Mouse (Mus musculus) heart, adult 18-20 months (tissue): ENCODE results near the gene Fndc9. TPM values are rescaled to one million over a fixed set of nuclear protein-coding genes. Genes with fewer than 3 reads are reported as not detected.

Source experiments
- DNase-seq, 2 experiments: peaks; one replicate each; pipeline ENCODE4 v3.0.0; 2021 to 2022; ENCODE audit warnings: mixed read lengths in 1 of 2
- total RNA-seq, 2 experiments: library from RNA; stranded (reverse); gene quantifications; 2 replicates each; pipeline ENCODE4 v1.2.3; 2021

The Fndc9 gene
- total RNA-seq, 2 experiments from 2014 or later, result not detected

DNA sequence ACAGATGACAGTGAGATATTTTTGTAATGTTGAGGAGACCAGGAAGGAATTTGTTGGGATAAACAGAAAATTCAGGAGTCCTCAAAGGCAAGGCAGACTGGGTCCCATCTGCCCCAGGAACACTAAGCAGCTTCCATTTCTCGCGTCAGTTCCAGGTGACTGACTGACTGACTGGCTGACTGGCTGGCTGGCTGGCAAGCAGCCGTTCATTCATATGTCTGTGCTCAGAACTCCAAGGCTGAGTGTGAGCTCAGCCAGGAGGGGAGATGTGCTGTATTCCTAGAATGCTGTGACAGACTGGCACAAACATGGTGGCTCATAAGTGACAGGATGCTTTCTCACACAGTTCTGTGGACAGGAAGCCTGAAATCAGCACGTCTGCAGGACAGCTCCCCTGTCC, 1.4 kb upstream of the Fndc9 start:
- no peak for DNase-seq

DNA sequence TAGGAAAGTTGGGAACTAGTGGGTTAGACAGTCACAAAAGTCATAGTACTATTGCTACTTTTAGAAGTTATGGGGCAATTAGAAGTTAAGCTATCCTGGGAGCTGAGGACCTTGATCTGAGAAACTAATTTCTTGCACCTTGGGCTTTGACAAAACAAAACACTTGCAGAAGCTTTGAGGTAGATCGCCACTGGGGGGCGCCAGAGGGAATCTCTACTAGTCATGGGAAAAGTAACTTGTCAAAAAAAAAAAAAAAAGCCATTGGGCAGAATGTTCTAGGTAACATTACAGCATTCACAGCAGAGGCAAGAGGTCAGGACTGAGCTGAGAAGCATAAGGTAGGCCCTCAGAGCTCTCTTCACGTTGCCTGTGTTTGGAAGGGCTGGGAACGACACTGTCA, 1.6 kb downstream of the Fndc9 start:
- DNase-seq, result peak; percentile 19 to 78

DNA sequence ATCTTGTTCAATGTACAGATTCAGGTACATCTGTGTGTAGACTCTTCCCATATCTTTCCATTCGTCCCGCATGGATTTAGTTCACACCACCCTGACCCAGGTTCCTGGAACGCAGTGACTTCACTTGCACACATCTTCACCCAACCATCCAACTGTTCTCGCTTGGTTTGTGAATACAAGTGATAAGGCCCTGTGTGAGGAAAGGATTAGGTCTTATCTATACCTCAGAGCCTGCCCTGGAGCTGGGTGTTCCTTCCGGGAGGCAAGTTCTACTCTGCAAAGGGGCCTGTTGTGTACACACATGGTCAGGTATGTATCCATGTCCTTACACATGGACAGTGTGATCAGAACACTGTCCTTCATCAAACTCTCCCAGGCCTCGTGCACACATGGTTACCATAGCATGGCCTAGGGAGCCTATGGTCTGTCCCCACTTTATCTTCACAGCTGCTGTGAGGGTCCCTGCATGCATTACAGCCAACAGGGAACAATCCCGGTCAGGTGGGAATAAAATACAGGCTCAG, 5.9 kb downstream of the Fndc9 start:
- no peak for DNase-seq

DNA sequence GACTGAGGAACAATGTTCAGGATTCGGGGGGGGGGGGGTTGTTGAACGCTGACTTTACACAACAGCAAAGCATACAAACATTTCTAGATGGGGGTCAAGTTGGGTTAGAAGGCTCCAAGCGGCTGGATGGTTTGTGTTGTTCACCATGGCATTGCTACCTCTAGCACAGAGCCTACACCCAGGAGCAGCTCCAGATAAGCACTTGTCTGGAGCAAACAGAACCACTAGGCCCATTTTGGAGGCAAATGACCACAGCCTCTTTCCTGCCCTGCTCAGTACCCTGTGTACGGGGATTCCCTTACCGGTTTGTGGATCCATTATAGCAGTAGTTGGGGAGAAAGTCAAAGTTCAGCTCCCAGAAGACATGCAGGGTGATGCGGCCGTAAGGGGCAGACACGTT, 6.7 kb downstream of the Fndc9 start:
- DNase-seq, result no peak

DNA sequence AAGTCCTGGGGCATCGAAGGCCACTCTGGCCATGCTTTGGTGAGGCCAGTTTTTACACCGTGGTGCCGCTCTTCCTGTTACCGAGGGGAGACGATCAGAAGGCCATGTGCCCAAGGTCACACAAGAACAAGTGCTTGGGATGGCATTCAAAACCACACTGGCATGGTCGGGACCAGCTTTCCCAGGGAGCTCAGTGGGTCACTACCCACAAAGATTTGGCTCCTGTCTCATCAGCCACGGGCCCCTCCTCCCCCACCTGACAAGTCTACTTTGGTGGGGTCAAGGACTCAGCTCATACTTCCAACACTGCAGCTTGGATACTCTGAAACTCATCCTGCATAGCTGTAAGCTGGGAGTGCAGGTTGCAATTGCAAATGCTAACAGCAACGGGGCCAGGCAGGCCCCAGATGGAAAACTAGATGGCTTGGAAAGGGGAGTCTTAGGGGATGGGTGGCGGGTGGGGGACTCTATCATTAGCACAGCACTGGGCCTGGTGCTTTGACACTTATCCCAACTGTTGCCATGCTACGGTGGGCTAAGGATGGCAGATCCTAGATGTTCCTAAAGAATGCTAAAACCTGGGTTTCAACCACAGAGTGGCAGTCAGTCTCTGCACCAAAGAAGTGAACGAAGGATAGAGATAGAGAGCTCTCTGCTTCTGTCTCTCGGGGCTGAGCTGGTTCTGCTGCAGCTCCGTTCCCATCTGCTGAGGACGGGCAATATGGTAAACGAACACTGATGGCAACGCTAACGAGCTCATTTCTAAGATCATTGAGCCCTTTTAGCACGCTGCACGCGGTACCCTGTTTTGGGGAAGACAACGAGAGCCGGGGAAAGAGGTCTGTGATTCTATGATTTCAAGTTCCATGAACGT, 9.6 kb downstream of the Fndc9 start:
- no peak for DNase-seq

DNA sequence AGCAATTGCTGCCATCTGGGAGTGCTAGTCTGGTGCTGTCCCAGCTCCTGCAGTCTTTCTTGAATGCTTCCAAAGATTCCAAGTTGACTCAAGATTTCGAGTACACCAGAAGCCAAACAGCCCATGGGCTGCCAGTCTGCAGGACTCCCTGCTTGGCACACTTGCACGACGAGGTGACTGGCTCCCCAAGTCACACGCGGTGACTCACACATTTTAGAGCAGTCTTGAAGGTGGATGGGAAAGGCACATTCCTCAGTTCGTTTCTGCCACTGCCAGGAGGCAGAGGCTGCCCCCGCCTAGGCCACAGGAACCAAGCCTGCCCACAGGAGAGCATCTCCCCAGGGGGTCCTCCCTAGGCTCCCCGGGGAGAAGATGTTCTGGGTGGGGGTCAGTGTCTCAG, 10.6 kb downstream of the Fndc9 start:
- no peak for DNase-seq

DNA sequence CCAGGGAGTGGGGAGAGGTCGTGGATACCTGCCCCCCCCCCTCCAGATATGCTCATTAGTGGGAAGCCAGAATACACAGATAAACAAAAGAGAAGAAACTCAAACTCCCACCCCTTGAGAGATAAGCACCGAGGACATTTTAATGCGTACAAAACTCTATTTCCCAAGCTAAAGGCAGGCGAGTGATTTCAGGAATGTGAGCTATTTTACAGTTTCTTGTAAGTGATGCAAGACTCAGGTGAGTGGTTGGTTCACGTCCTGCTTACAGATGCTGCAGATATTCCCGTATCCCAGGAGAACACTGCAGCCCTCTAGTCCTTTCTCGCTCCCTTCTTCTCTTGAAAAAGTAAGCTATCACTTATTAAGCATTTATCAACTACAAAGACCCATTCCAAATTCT, 11.1 kb downstream of the Fndc9 start:
- DNase-seq, result no peak

DNA sequence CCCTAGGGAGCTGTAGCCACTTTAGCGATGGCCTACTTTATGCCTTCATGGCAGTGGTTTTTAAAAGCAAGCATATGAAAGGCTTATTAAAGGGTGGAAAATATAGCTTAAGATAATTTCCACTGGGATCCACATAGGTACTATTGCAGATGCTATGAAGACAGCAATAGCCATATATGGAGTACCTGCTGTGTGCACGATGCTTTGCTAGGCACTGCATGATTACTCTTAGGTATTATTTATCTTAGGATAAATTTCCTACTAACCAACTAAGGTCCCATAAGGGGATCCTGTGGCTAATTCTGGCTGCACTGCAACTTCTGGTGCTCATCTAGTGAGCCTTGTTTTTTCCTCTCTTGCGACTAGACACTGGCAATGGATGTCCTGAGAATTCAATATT, 13.0 kb downstream of the Fndc9 start:
- no peak for DNase-seq

DNA sequence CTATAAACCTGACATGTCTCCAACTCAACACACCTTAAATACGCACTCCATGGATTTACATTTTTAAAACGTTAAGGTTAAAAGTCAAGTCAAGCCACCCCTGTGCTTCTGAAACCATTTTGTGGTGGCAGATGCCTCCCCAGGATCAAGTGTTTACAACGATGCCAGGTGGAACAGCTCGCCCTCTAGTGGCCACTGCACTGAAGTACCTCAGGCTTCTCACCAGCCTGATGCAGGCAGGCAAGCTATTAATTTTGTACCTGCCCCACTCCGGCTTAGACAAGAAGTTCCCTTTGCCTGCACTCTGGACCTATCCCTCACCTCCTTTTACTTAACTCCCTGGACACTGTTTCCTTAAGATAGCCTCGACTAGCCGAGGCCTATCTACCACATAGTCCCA, 16.7 kb downstream of the Fndc9 start:
- DNase-seq, result peak; percentile 47 to 77

DNA sequence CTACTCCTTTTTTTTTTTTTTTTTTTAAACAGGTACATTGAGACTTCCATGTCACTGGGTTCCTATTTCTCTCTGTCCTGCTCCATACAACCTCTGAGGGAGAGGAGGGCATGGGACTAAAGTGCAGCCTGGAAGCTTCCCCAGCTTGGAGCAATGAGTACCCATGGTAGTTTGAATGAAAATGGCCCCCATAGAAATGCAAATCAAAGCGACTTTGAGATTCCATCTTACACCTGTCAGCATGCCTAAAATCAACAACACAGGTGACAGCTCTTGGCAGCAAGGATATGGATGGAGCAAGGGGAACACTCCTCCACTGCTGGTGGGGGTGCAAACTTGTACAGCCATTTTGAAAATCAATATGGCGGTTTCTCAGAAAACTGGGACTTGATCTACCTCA, 20.0 kb downstream of the Fndc9 start:
- no peak for DNase-seq

DNA sequence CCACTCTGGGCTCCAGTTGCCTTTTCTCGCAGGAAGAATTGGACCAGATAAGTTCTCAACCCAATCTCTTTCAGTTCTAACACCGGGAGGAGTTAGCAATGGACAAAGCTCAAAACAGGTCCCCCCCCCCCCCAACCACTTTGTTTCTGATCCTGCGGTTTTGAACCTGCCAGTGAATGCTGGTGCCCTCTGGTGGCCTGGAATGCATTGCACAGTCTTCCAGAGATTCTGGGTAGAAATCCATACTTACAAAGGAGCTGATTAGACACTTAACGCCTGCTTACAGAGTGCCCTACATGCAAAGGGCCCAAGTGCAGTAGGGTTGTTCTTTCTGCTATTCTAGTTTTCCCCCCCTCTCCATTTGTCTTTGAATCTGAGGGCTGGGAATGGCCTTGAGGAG, 22.9 kb downstream of the Fndc9 start:
- DNase-seq, result peak in 1 of 2 experiments; percentile 15

DNA sequence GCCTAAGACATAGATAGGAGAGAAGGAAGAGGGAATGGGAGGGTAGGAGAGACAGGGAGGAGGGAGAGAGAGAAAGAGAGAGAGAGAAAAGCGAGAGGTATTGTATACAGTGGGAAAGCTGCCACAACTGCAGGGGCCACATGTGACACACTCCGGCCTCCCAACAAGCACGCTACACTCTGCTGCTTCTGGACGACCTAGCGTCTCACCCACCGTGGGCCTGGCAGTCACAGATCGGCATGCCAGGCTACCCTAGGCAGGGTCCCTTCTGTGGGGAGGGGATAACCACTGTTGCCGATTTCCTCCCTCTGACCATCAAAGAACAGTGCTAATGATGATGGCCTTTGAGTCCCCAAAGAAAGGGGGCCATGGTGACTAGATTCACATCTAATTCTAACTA, 23.4 kb downstream of the Fndc9 start:
- no peak for DNase-seq

DNA sequence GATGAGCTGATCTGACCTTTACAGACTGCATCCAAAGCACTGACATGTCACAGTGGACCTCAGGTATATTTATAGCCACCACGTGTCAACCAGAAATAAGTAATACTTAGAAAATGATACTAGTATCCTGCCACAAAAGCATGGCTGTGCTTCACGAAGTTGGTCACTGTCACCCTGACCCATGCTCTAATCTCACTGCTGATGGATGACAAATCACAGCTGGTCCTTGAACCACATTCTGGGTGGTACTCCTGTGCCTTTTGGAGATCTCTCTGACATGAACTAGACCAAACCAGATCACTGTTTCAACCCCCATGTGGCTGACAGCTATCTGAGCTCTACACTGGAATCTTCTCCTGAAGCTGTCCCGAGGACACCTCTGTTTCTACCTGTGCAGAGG, 27.5 kb downstream of the Fndc9 start:
- DNase-seq, result no peak

DNA sequence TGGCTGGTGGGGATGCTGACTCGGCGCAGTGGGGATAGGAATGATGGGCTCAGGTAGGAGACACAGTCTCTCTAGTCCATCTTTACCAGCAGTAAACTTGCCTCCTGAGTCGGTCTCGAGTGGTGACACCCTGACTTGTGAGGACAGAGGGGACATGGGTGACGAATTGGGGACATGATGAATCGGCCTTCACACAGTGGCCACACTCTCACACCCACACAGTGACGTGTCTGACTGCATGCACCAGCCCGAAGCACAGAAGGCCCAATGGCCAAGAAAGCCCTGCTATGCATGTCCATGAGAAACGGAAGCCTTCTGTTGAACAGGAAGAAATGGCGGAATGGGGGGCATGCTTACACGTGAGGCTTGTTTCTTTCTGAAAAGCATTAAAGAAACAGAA, 28.0 kb downstream of the Fndc9 start:
- DNase-seq, result no peak

DNA sequence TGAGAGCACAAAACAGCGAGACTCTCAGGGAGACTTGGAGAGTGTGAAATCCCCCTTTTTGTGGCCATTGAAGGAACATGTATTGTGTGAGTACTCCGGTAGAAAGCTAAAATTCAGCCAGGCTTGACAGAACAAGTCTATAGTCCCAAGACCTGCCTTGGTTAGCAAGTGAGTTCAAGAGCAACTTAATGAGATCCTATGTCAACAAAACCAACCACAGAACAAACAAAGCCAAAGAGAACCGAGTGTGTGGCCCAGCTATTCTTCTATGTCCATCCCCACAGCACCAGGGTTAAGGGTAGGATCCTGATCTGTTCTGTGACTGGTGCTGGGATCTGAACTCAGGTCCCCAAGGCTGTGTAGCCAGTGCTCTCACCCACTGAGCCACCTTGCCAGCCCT, 29.3 kb downstream of the Fndc9 start:
- DNase-seq, result no peak

DNA sequence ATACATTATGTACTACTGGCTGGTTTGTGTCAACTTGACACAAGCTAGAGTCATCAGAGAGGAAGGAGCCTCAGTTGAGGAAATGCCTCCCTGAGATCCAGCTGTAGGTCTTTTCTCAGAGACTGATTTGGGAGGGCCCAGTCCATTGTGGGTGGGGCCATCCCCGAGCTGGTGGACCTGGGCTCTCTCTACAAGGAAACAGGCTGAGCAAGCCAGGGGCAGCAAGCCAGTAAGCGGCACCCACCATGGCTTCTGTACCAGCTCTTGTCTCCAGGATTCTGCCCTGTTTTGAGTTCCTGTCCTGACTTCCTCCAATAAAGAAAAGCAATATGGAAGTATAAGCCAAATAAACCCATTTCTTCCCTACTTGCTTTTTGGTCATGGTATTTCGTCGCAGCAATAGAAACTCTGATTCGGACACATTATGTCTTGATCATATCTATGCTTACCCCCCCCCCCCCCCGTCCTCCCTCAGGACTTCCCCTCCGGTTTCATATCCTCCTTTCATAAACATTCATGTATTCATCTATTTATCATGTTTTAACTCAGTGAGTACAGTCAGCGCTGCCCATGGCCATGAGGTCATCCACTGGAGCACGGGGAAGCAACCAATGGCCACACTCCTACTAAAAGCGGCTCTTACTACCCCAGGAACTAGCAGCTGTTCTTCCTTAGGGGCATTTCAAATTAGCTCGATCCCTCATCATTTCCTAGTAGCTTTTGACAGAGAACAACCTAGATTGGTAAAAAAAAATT, 29.9 kb downstream of the Fndc9 start:
- peak in 1 of 2 experiments; percentile 26 for DNase-seq

DNA sequence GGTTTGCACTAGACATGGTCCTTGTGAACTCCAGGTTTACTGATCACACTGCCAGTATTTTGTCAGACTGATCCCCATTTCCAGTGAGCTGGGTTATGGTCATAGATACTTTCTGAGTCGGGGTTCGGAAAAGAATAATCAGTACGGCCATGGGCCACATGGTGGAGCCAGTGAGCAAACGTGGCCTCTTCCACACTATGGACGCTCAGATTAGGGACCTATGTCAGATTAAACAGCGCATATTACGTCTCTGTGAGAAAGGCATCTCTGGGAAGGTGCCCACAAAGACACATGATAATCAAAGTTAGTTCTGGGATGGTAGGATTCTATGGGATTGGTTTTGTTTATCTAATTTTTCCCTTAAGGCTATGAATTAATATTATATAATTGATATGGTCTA, 33.7 kb downstream of the Fndc9 start:
- DNase-seq, result peak; percentile 23 to 76

DNA sequence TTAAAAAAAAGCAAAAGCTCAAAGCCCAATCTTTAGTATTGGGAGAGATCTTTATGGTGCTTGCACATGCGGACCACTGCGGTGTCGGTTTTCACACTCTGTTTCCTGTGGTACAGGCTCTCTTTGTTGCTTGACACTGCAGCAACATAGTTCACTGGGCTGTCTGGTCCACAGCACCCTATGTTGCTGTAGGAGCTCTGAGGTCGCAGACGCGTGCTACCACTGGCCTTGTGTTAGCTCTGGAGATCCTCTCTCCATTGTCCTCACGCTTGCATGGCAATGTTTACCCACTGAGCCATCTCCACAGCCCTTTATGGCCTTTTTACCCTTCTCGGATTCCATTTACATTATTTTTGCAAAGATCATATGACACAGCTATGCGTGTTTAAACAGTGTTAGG, 34.1 kb downstream of the Fndc9 start:
- no peak for DNase-seq

DNA sequence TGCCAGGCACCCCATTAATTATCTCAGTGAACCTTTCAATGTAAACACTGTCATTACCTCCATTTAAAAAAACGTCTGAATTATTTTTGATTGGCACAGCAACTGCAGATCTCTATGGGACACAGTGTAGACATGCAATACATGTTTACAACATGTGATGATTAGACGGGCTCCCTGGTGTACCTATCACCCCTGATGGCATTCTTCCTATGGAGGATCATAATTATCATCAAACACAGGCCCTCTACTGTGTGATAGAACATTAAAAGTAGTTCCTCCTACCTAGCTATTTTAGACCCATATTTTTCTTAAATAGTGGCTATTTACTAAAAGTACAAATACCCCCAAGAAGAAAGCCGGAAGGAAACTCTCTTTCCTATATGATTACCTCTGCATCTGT, 34.6 kb downstream of the Fndc9 start:
- DNase-seq, result no peak

DNA sequence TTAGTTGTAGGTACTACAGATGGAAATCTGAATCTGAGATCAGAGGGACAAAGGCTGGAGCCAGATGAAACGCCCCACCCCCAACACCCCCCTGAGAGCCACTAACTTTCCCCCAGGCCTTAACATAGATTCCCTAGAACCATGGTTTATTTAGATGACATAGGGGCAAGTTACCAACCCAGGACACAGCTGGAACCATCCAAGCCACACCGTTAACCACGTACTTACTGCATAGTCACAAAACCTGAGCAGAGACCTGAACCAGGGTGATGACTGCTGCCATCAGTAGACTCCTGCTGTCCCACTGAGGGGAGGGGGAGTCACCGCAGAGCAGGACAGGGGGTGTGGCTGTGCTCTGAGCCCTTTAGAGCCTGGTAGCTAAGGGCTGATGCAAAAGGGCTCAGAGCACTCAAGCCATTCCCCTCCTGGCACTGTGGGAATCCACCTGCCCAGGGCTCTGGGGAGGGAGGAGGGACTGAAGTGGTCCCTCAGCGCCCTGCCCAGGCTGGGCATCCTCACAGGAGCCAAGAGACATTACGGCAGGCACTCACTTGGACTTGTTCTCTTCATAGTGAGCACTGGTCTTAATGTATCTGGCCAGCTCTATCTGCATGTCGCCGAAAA, 36.8 kb downstream of the Fndc9 start:
- no peak for DNase-seq

DNA sequence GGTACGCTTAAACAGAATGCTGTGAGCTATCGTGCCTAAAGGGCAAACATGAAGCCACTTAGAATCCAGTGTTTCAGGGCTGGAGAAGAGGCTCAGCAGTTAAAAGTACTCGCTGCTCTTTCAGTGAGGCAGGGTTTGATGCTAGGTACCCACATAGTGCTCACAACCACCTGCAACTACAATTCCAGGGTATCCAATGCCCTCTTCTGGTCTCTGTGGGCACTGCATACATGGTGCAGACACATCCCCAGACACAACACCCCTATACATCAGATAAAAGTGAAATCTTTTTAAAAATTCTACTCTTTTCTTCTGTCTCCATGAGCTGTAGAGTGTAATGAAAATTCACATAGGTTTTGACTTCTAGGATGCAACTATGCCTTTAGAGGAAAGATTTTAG, 38.6 kb downstream of the Fndc9 start:
- no peak for DNase-seq

DNA sequence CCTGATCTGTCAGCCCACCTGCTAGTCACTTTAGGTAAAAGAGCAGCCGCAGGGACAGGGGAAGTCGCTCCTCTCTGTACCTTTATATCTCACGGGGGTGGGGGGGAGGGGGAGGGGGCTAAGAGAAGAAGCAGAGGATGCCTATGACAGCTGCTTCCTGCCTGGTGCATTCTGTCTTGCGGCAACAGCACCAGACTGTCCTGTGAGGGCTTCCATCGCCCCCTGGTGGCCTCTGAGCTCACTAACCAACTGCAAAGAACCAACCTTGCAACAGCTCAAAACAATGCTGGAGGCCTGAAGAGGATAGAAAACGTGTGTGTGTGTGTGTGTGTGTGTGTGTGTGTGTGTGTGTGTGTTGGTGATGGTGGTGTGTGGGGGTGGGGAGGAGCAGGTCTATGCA, 40.0 kb downstream of the Fndc9 start:
- peak; percentile 62 to 81 for DNase-seq

DNA sequence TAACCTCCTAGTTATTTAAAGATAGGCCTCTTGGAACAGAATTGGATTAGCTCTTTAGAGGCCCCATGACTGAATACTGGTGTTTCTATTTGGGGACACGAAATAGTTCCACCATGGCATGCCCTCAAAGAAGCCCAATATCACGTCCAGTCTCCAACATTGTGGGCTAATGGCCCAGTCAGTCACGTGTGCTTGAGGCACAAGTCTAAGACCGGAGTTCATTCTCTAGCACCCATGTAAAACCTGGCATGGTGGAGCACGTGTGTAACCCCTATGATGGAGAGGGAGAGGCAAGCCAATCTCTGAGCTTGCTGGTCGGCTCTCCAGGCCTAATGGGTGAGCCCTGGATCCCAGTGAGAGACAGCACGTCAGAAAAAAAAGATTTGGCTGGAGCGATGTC, 40.8 kb downstream of the Fndc9 start:
- DNase-seq, result peak; percentile 47 to 51
